14 mouse cellular contexts compared by ENCODE assay signal in genomic region chr15:79513940-79514339, GRCm38 (mm10). TPM values are rescaled to one million over a fixed set of nuclear protein-coding genes. Genes with fewer than 3 reads are reported as not detected.
A peak's percentile ranks its signal among the peaks of the same experiment; 100 is the strongest.
DNase-seq lines count a peak whose midpoint lies in the region; TF ChIP-seq lines count a peak whose summit lies in the region.
"Had no signal": no experiment of that assay in that cellular context is flagged by ENCODE, and none has a peak within 500 bp of the region (broad histone marks: within the 10 kb centered on the region; RNA-seq: fewer than 3 reads in every experiment).

No protein-coding gene starts in this region.

- TF ChIP-seq CTCF in kidney, adult 2 months (conservative IDR thresholded peaks at IDR 0.05; ENCODE audit: insufficient read depth, insufficient read length, low read depth, low read length), result no peak

- no peak overlapping the region for H3K4me3 ChIP-seq in kidney, adult 2 months (ENCODE audit: insufficient read depth, low read depth, low read length)
- peak overlapping the region; percentile 3; the same call in 1 of the 2 replicates for H3K4me3 ChIP-seq in limb, embryonic 10.5 days
- H3K4me3 ChIP-seq: hindbrain, embryonic 13.5 days; lung, embryonic 15.5 days had no signal

- no peaks in the 10 kb centered on the region for H3K27me3 ChIP-seq in kidney, adult 2 months (replicated peaks; ENCODE audit: control insufficient read depth, insufficient read depth, low read length)
- H3K27me3 ChIP-seq in limb, embryonic 10.5 days (ENCODE audit: low read depth, poor library complexity, severe bottlenecking), result peaks cover 100% of the 10 kb centered on the region

- no peaks in the 10 kb centered on the region for H3K36me3 ChIP-seq in kidney, adult 2 months (ENCODE audit: control insufficient read depth, insufficient read depth, low read length)
- H3K36me3 ChIP-seq in limb, embryonic 10.5 days, result no peaks in the 10 kb centered on the region
- H3K36me3 ChIP-seq: hindbrain, embryonic 13.5 days; lung, embryonic 15.5 days had no signal

- no peak for TF ChIP-seq POLR2A in kidney, adult 2 months (IDR thresholded peaks at IDR 0.05; ENCODE audit: low read depth, low read length)

- no peaks in the 10 kb centered on the region for H3K9me3 ChIP-seq in limb, embryonic 10.5 days (replicated peaks)
- H3K9me3 ChIP-seq: hindbrain, embryonic 13.5 days; lung, embryonic 15.5 days had no signal

- H3K4me1 ChIP-seq in kidney, adult 2 months (ENCODE audit: control insufficient read depth, insufficient read depth, low read length), result no peaks in the 10 kb centered on the region; the same call in 1 of the 2 replicates
- H3K4me1 ChIP-seq in limb, embryonic 10.5 days, result peaks cover 50% of the 10 kb centered on the region

- WGBS in kidney, adult 2 months, result 12% methylated on average over 9 of the region's 9 CpGs
- 11% methylated on average over 9 of the region's 9 CpGs for WGBS in limb, embryonic 10.5 days

- H3K27ac ChIP-seq in kidney, adult 2 months (ENCODE audit: insufficient read depth, low read depth, low read length), result no peak overlapping the region
- H3K27ac ChIP-seq in limb, embryonic 10.5 days, result no peak overlapping the region
- H3K27ac ChIP-seq: hindbrain, embryonic 13.5 days; lung, embryonic 15.5 days had no signal

- DNase-seq in kidney, adult 2 months, result peak; percentile 39
- DNase-seq in kidney, adult 11 months, result no peak
- DNase-seq in MN1 (ENCODE audit: low spot score), result peak; percentile 59
- peak; percentile 53 for DNase-seq in embryo, embryonic 9.5 days (ENCODE audit: extremely low spot score)
- DNase-seq in limb, embryonic 10.5 days (ENCODE audit: low spot score), result no peak
- no peak for DNase-seq in frontal cortex, postnatal 10 days (ENCODE audit: low spot score in 2 of 2)
- DNase-seq in adrenal gland, adult 2 months, result no peak
- DNase-seq in adrenal gland, postnatal 36 days, result no peak
- DNase-seq: adrenal gland, adult 8-10 months; cerebellum, postnatal 14 days; forebrain, postnatal 0 days; layer of hippocampus, postnatal 36 days had no signal

RNA-seq across cellular contexts. Expression of gene Kdelr3, which starts 2.3 kb away (rescaled TPM):
- polyA plus RNA-seq in kidney, adult 2 months (2012; rRNA removed), result 5.9 and 7.8 TPM in 2 replicates
- 4.2 and 9.4 TPM in 2 replicates for polyA plus RNA-seq in limb, embryonic 10.5 days (2016; fragmentation: Nextera tagmentation; extraction: Ambion mirVana)
- 1 to 10 TPM; 1.9 to 4.1 TPM for total RNA-seq in adrenal gland, adult 2 months (2021)
- 2.9 and 3.1 TPM in 2 replicates for polyA plus RNA-seq in adrenal gland, adult 2 months (2012; rRNA removed)
- 1 to 10 TPM; 3.6 to 6.3 TPM for total RNA-seq in adrenal gland, postnatal 36 days (2021)

RNA-seq across cellular contexts. Expression of gene Kcnj4, which starts 8.9 kb away (rescaled TPM):
- 0.05 and 0.08 TPM in 2 replicates for polyA plus RNA-seq in kidney, adult 2 months (2012; rRNA removed)
- polyA plus RNA-seq in limb, embryonic 10.5 days (2016; fragmentation: Nextera tagmentation; extraction: Ambion mirVana), result not detected in 2 replicates
- total RNA-seq in adrenal gland, adult 2 months (2021), result 1 to 10 TPM in 1 of 2 experiments, under 1 TPM in 1; 0.20 to 6.3 TPM
- polyA plus RNA-seq in adrenal gland, adult 2 months (2012; rRNA removed), result 0.36 and 3.8 TPM in 2 replicates
- 1 to 10 TPM in 1 of 2 experiments, under 1 TPM in 1; 0.30 to 2.3 TPM for total RNA-seq in adrenal gland, postnatal 36 days (2021)
- polyA plus RNA-seq: hindbrain, embryonic 13.5 days had no signal

RNA-seq across cellular contexts. Expression of gene Ddx17, which starts 32.6 kb away (rescaled TPM):
- polyA plus RNA-seq in kidney, adult 2 months (2012; rRNA removed), result 148 and 160 TPM in 2 replicates
- polyA plus RNA-seq in limb, embryonic 10.5 days (2016; fragmentation: Nextera tagmentation; extraction: Ambion mirVana), result 44.9 and 51.4 TPM in 2 replicates
- 100 to 1,000 TPM; 230 to 248 TPM for total RNA-seq in adrenal gland, adult 2 months (2021)
- polyA plus RNA-seq in adrenal gland, adult 2 months (2012; rRNA removed), result 245 and 257 TPM in 2 replicates
- 100 to 1,000 TPM; 228 to 300 TPM for total RNA-seq in adrenal gland, postnatal 36 days (2021)

RNA-seq across cellular contexts. Expression of gene Csnk1e, which starts 58.6 kb away (rescaled TPM):
- 31.5 and 34.9 TPM in 2 replicates for polyA plus RNA-seq in kidney, adult 2 months (2012; rRNA removed)
- 152 and 170 TPM in 2 replicates for polyA plus RNA-seq in limb, embryonic 10.5 days (2016; fragmentation: Nextera tagmentation; extraction: Ambion mirVana)
- total RNA-seq in adrenal gland, adult 2 months (2021), result 10 to 100 TPM; 74.6 to 87.7 TPM
- 59.2 and 65.3 TPM in 2 replicates for polyA plus RNA-seq in adrenal gland, adult 2 months (2012; rRNA removed)
- 10 to 100 TPM; 69.0 to 96.0 TPM for total RNA-seq in adrenal gland, postnatal 36 days (2021)

Comparison
In these comparisons a context has a peak if more than half of its experiments do, and no peak if none do; other contexts are left out.
1. DNase-seq: peak in kidney, adult 2 months (single experiment), MN1 (single experiment) and embryo, embryonic 9.5 days (single experiment); none in kidney, adult 11 months (single experiment), limb, embryonic 10.5 days (single experiment), frontal cortex, postnatal 10 days (0 of 2), adrenal gland, adult 2 months (single experiment) and adrenal gland, postnatal 36 days (0 of 2).